Mouse (Mus musculus) CD4-positive, CD25-positive, alpha-beta regulatory T cell, adult 2 months (primary cell): ENCODE results near the gene Eps15l1.
A peak's percentile ranks its signal among the peaks of the same experiment; 100 is the strongest.

Source experiments
- DNase-seq: peaks from one replicate; pipeline ENCODE4 v3.0.0-alpha.2; 2012; ENCODE audit warnings: low read depth, low spot score

Gene Eps15l1

DNA sequence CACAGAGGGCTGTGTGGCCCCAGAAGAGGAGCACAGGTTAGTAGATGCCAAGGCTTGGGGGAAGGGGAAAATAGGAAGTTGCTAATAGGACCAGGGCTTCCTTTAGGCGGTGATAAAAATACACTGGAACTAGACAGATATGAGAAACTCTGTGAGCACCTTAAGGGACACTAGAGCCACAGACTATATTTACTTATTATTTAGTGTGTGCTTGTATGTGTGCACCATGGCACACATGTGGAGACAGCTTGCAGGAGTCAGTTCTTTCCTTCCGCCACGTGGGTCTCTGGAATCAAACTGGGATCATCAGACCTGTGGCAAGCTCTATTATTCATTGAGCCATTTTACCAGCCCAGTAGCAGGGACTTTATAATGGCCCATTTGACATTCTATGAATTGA is 126.1 kb downstream of the Eps15l1 start:
- no peak for DNase-seq

DNA sequence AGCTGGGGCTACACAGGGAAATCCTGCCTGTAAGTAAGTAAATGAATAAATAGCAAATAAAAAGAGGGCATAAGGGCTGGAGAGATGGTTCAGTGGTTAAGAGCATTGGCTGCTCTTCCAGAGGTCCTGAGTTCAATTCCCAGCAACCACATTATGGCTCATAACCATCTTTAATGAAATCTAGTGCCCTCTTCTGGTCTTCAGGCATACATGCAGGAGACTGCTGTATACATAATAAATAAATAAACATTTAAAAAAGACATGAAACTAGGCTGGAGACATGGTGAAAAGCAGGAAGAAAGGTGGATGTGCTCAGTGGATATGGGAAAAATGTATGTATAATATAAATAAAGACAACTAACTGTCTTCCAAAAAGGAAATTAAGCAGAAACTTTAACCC is 128.0 kb downstream of the Eps15l1 start:
- DNase-seq = no peak

DNA sequence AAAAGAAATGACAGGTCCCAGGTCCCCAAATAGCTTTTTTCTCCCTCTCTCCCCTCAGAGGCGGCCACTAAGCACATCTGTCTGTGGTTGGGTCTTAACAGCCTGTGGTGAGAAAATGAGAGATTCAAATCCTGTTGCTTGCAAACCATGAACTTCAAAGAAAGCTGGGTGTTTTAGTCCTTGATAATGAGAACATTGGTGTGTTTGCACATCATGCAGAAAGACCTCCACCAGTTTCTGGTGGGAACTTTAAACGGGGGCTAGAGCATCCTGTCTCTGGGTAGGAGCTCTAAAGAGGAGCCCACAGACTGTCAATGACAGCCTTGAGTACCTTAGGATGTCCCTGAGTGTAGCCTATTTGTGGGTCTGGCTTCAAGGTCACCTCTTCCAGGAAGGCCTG is 130.2 kb downstream of the Eps15l1 start:
- DNase-seq = peak; percentile 40
